Mouse (Mus musculus): ENCODE measurements around the gene Atp6v1f. TPM values are rescaled to one million over a fixed set of nuclear protein-coding genes. Genes with fewer than 3 reads are reported as not detected.

Gene Atp6v1f
- total RNA-seq, 2 experiments from 2014 or later: 234 to 240 TPM

Other genes starting within 250 kb of the Atp6v1f start
- 1 to 10 TPM; 5.9 to 6.4 TPM for gene Hilpda, start 195.2 kb upstream of the Atp6v1f start, total RNA-seq (2021)
- under 1 TPM in 1 of 2 experiments, not detected in 1; 0.43 TPM for gene Fam71f2, start 188.1 kb upstream of the Atp6v1f start, total RNA-seq (2021)
- not detected for gene Fam71f1, start 148.6 kb upstream of the Atp6v1f start, total RNA-seq (2021)
- gene Calu, start 119.6 kb upstream of the Atp6v1f start, total RNA-seq (2021): 10 to 100 TPM; 89.6 to 95.9 TPM
- gene Opn1sw, start 79.2 kb upstream of the Atp6v1f start, total RNA-seq (2021): under 1 TPM; 0.26 to 0.35 TPM
- gene Ccdc136, start 71.4 kb upstream of the Atp6v1f start, total RNA-seq (2021): 10 to 100 TPM; 60.0 to 66.7 TPM
- 1 to 10 TPM; 1.8 to 3.2 TPM for gene Flnc, start 34.5 kb upstream of the Atp6v1f start, total RNA-seq (2021)
- gene Atp6v1fnb, start 3.7 kb downstream of the Atp6v1f start, total RNA-seq (2021): under 1 TPM in 1 of 2 experiments, not detected in 1; 0.85 TPM
- gene Kcp, start 40.2 kb downstream of the Atp6v1f start, total RNA-seq (2021): 1 to 10 TPM; 6.8 to 7.5 TPM
- 1 to 10 TPM; 3.5 to 3.7 TPM for gene Irf5, start 58.9 kb downstream of the Atp6v1f start, total RNA-seq (2021)
- gene Tnpo3, start 142.2 kb downstream of the Atp6v1f start, total RNA-seq (2021): 10 to 100 TPM; 67.8 to 68.7 TPM
- gene Tspan33, start 226.5 kb downstream of the Atp6v1f start, total RNA-seq (2021): 10 to 100 TPM; 28.8 to 29.9 TPM